Mouse (Mus musculus): Measurements from ENCODE around the gene Tmem82. TPM values are rescaled to one million over a fixed set of nuclear protein-coding genes. Genes with fewer than 3 reads are reported as not detected.

Tmem82 gene
- polyA plus RNA-seq, 1 experiment from 2014 or later, result 0.17 TPM

Other genes with a start within 250 kb of the Tmem82 start
- gene Clcnka, start 219.9 kb downstream of the Tmem82 start, polyA plus RNA-seq (2014; fragmentation: Nextera tagmentation; extraction: Ambion mirVana), result 0.27 and 0.45 TPM in 2 replicates
- gene Clcnkb, start 202.6 kb downstream of the Tmem82 start, polyA plus RNA-seq (2014; fragmentation: Nextera tagmentation; extraction: Ambion mirVana), result not detected in 2 replicates
- 0.10 and 0.45 TPM in 2 replicates for gene Hspb7, start 197.9 kb downstream of the Tmem82 start, polyA plus RNA-seq (2014; fragmentation: Nextera tagmentation; extraction: Ambion mirVana)
- gene Srarp, start 182.5 kb downstream of the Tmem82 start, polyA plus RNA-seq (2014; fragmentation: Nextera tagmentation; extraction: Ambion mirVana), result not detected in 2 replicates
- gene Zbtb17, start 174.0 kb downstream of the Tmem82 start, polyA plus RNA-seq (2014; fragmentation: Nextera tagmentation; extraction: Ambion mirVana), result 35.4 and 43.3 TPM in 2 replicates
- 11.0 and 13.7 TPM in 2 replicates for gene Spen, start 80.0 kb downstream of the Tmem82 start, polyA plus RNA-seq (2014; fragmentation: Nextera tagmentation; extraction: Ambion mirVana)
- 59.3 and 61.3 TPM in 2 replicates for gene Fblim1, start 12.5 kb downstream of the Tmem82 start, polyA plus RNA-seq (2014; fragmentation: Nextera tagmentation; extraction: Ambion mirVana)
- gene Slc25a34, start 5.2 kb upstream of the Tmem82 start, polyA plus RNA-seq (2014; fragmentation: Nextera tagmentation; extraction: Ambion mirVana), result not detected in 2 replicates
- gene Plekhm2, start 46.3 kb upstream of the Tmem82 start, polyA plus RNA-seq (2014; fragmentation: Nextera tagmentation; extraction: Ambion mirVana), result 2.9 and 3.5 TPM in 2 replicates
- 3.2 TPM in 1 of 2 replicates, not detected in the other for gene Rsc1a1, start 67.0 kb upstream of the Tmem82 start, polyA plus RNA-seq (2014; fragmentation: Nextera tagmentation; extraction: Ambion mirVana)
- 17.9 and 19.8 TPM in 2 replicates for gene Ddi2, start 104.8 kb upstream of the Tmem82 start, polyA plus RNA-seq (2014; fragmentation: Nextera tagmentation; extraction: Ambion mirVana)
- gene Agmat, start 128.0 kb upstream of the Tmem82 start, polyA plus RNA-seq (2014; fragmentation: Nextera tagmentation; extraction: Ambion mirVana), result 0.20 TPM in 1 of 2 replicates, not detected in the other
- 4.0 and 4.3 TPM in 2 replicates for gene Dnajc16, start 172.3 kb upstream of the Tmem82 start, polyA plus RNA-seq (2014; fragmentation: Nextera tagmentation; extraction: Ambion mirVana)
- gene Casp9, start 175.0 kb upstream of the Tmem82 start, polyA plus RNA-seq (2014; fragmentation: Nextera tagmentation; extraction: Ambion mirVana), result 13.3 and 14.1 TPM in 2 replicates
- gene Cela2a, start 207.5 kb upstream of the Tmem82 start, polyA plus RNA-seq (2014; fragmentation: Nextera tagmentation; extraction: Ambion mirVana), result not detected in 2 replicates
- not detected in 2 replicates for gene Ctrc, start 227.7 kb upstream of the Tmem82 start, polyA plus RNA-seq (2014; fragmentation: Nextera tagmentation; extraction: Ambion mirVana)

All from embryonic facial prominence, embryonic 11.5 days (tissue).